Mouse (Mus musculus) adrenal gland, adult (tissue): Measurements from ENCODE around the gene Efcab12.

Experiments used
- DNase-seq, 2 experiments: peaks; one replicate each; pipeline ENCODE4 v3.0.0; 2022 to 2023; ENCODE audit warnings: low spot score in 1 of 2; ENCODE audit not compliant: inconsistent age in 2 of 2

The Efcab12 gene

GRCm38 (mm10) chr6:115792691-115793215, 45.5 kb downstream of the Efcab12 start:
- peak in 1 of 2 experiments; percentile 22 for DNase-seq

- peak in 1 of 2 experiments; percentile 35 for DNase-seq
Observed at GRCm38 (mm10) chr6:115791842-115792686, 46.1 kb downstream of the Efcab12 start.

GRCm38 (mm10) chr6:115791016-115791415, 47.2 kb downstream of the Efcab12 start:
- DNase-seq, result no peak

- peak; percentile 77 to 86 for DNase-seq
Observed at GRCm38 (mm10) chr6:115782781-115783180, 55.4 kb downstream of the Efcab12 start.

- no peak for DNase-seq
Observed at GRCm38 (mm10) chr6:115776363-115776762, 61.8 kb downstream of the Efcab12 start.

GRCm38 (mm10) chr6:115775838-115776237, 62.4 kb downstream of the Efcab12 start:
- no peak for DNase-seq

- DNase-seq, result peak; percentile 46 to 77
Observed at GRCm38 (mm10) chr6:115774501-115774921, 63.7 kb downstream of the Efcab12 start, which contains the start of gene Cand2. Gene Cand2, plus strand, starts transcription at chr6:115774538.

- DNase-seq, result peak; percentile 43 to 81
Observed at GRCm38 (mm10) chr6:115773966-115774413, 64.2 kb downstream of the Efcab12 start.

- no peak for DNase-seq
Observed at GRCm38 (mm10) chr6:115772604-115773003, 65.6 kb downstream of the Efcab12 start.

GRCm38 (mm10) chr6:115772201-115772600, 66.0 kb downstream of the Efcab12 start:
- DNase-seq, result no peak

GRCm38 (mm10) chr6:115770852-115771251, 67.4 kb downstream of the Efcab12 start:
- DNase-seq, result no peak

GRCm38 (mm10) chr6:115770059-115770670, 68.0 kb downstream of the Efcab12 start:
- no peak for DNase-seq

GRCm38 (mm10) chr6:115768207-115768606, 70.0 kb downstream of the Efcab12 start:
- peak in 1 of 2 experiments; percentile 34 for DNase-seq

- no peak for DNase-seq
Observed at GRCm38 (mm10) chr6:115767357-115767756, 70.9 kb downstream of the Efcab12 start.

- DNase-seq, result peak; percentile 58 to 67
Observed at GRCm38 (mm10) chr6:115764179-115764578, 74.0 kb downstream of the Efcab12 start.

GRCm38 (mm10) chr6:115761995-115762756, 76.0 kb downstream of the Efcab12 start, which contains the start of gene Tmem40:
Gene Tmem40, minus strand, starts transcription at chr6:115762410.
- DNase-seq, result no peak

- no peak for DNase-seq
Observed at GRCm38 (mm10) chr6:115760982-115761381, 77.2 kb downstream of the Efcab12 start.
